Mouse (Mus musculus) G1E (cell line): Measurements from ENCODE around the gene Itpa.

Experiments
- CTCF ChIP-seq: IDR thresholded peaks from 2 replicates; pipeline ENCODE4 v1.5.1; 2012; ENCODE audit warnings: low read depth, low read length, inconsistent platforms, mixed read lengths
- GATA1 ChIP-seq: IDR thresholded peaks from 2 replicates; pipeline ENCODE4 v1.6.1; 2012; ENCODE audit warnings: borderline replicate concordance, low read length, inconsistent platforms, mixed read lengths
- POLR2AphosphoS5 ChIP-seq: IDR thresholded peaks from 2 replicates; pipeline ENCODE4 v1.6.1; 2012; ENCODE audit warnings: low read depth, low read length, inconsistent platforms; ENCODE audit not compliant: insufficient replicate concordance

- TF ChIP-seq CTCF: no peak
- TF ChIP-seq GATA1: no peak
- no peak for TF ChIP-seq POLR2AphosphoS5
These were observed 61.6 kb downstream of the Itpa start for GRCm38 (mm10) chr2:130728906-130729585.
